Mouse (Mus musculus) heart, postnatal 0 days (tissue): ENCODE results near the gene Creb5. TPM values are rescaled to one million over a fixed set of nuclear protein-coding genes. Genes with fewer than 3 reads are reported as not detected.

Experiments
- ATAC-seq: fragments of 200-750 bp; cut with Nextera tagmentation; 2 replicates; pipeline ENCODE4 v1.8.0; 2017; ENCODE audit warnings: low read depth, moderate number of reproducible peaks, moderate library complexity; ENCODE audit not compliant: insufficient read depth
- DNase-seq: peaks from one replicate; pipeline ENCODE4 v3.0.0-alpha.2; 2016; ENCODE audit warnings: low spot score
- H3K27ac ChIP-seq: fragments of 300-500 bp; sonication (generic); 2 replicates; pipeline ENCODE4 v1.5.1; 2014; ENCODE audit warnings: low read depth, mild to moderate bottlenecking
- H3K27me3 ChIP-seq: fragments of 300-500 bp; sonication (generic); 2 replicates; pipeline ENCODE4 v1.6.1; 2014; ENCODE audit warnings: low read length, mixed read lengths; ENCODE audit not compliant: control insufficient read depth, insufficient read depth
- H3K36me3 ChIP-seq: fragments of 300-500 bp; sonication (generic); replicated peaks from 2 replicates; pipeline ENCODE4 v1.6.1; 2014; ENCODE audit warnings: low read length, mixed read lengths; ENCODE audit not compliant: control insufficient read depth, insufficient read depth
- H3K4me1 ChIP-seq: fragments of 300-500 bp; sonication (generic); 2 replicates; pipeline ENCODE4 v1.6.1; 2014; ENCODE audit warnings: antibody characterized with exemption; ENCODE audit not compliant: control insufficient read depth, insufficient read depth
- H3K4me2 ChIP-seq: fragments of 300-500 bp; sonication (generic); 2 replicates; pipeline ENCODE4 v1.6.1; 2014; ENCODE audit warnings: low read depth, mild to moderate bottlenecking, low read length, moderate library complexity
- H3K4me3 ChIP-seq: fragments of 300-500 bp; sonication (generic); 2 replicates; pipeline ENCODE4 v1.5.1; 2014; ENCODE audit warnings: low read depth, low read length
- H3K9ac ChIP-seq: fragments of 300-500 bp; sonication (generic); replicated peaks from 2 replicates; pipeline ENCODE4 v1.6.1; 2014; ENCODE audit warnings: low read depth, low read length, mixed read lengths
- H3K9me3 ChIP-seq: fragments of 300-500 bp; sonication (generic); replicated peaks from 2 replicates; pipeline ENCODE4 v1.6.1; 2016; ENCODE audit warnings: low read length; ENCODE audit not compliant: control insufficient read depth
- CTCF ChIP-seq: IDR thresholded peaks from 2 replicates; pipeline ENCODE4 v1.5.1; 2016; ENCODE audit warnings: antibody characterized with exemption, control low read depth, low read depth
- EP300 ChIP-seq: IDR thresholded peaks from 2 replicates; pipeline ENCODE4 v1.6.1; 2016; ENCODE audit warnings: antibody characterized with exemption, low read depth
- WGBS: fragments of 180-500 bp; shearing (Covaris S2); extraction: QIAGEN DNeasy Blood & Tissue Kit; methylation state at CpG from one replicate; pipeline ENCODE4 v1.1.7; 2014; 5-methylcytosine and 5-hydroxymethylcytosine counted together
- polyA plus RNA-seq: library from polyadenylated mRNA; unstranded; fragments of >200 nt; fragmentation: Nextera tagmentation; extraction: Ambion mirVana; gene quantifications from 2 replicates; pipeline ENCODE4 v1.2.1, GENCODE M21; 2015
- total RNA-seq: library from RNA; depleted of rRNA; stranded (reverse); fragments of >200 nt; gene quantifications from 2 replicates; pipeline ENCODE4 v1.2.3, GENCODE M21; 2014; ENCODE audit warnings: low replicate concordance

Creb5 gene
- total and polyA plus RNA-seq, 2 experiments from 2014 or later = 13.5 to 17.8 TPM

- no peak overlapping the region for H3K4me2 ChIP-seq
- no peak overlapping the region for H3K4me3 ChIP-seq
- no peak for ATAC-seq
- H3K27ac ChIP-seq = no peak overlapping the region
- no peaks in the 10 kb centered on the region for H3K9me3 ChIP-seq
- no peaks in the 10 kb centered on the region for H3K27me3 ChIP-seq
- TF ChIP-seq CTCF (no peak), EP300 (no peak)
- H3K4me1 ChIP-seq = peaks cover 7% of the 10 kb centered on the region; the same call in 1 of the 2 replicates
- no peak for DNase-seq
- no peak overlapping the region for H3K9ac ChIP-seq
- no peaks in the 10 kb centered on the region for H3K36me3 ChIP-seq
- WGBS = 79% methylated on average over 10 of the region's 10 CpGs
These were observed 210.9 kb downstream of the Creb5 start for GRCm38 (mm10) chr6:53497904-53498536.

- Histone ChIP-seq H3K4me1 (no peaks in the 10 kb centered on the region), H3K9me3 (no peaks in the 10 kb centered on the region), H3K27ac (no peak overlapping the region), H3K36me3 (no peaks in the 10 kb centered on the region), H3K4me2 (no peak overlapping the region), H3K9ac (no peak overlapping the region), H3K27me3 (no peaks in the 10 kb centered on the region), H3K4me3 (no peak overlapping the region)
- no peak for DNase-seq
- no peak for ATAC-seq
- TF ChIP-seq EP300 (no peak), CTCF (no peak)
- 67% methylated on average over 8 of the region's 8 CpGs for WGBS
These were observed 212.7 kb downstream of the Creb5 start for GRCm38 (mm10) chr6:53499621-53500295.

GRCm38 (mm10) chr6:53501236-53501635 lies 214.2 kb downstream of the Creb5 start:
- no peaks in the 10 kb centered on the region for H3K4me1 ChIP-seq
- no peak for DNase-seq
- no peak for ATAC-seq
- no peaks in the 10 kb centered on the region for H3K36me3 ChIP-seq
- no peak overlapping the region for H3K4me3 ChIP-seq
- no peak overlapping the region for H3K4me2 ChIP-seq
- TF ChIP-seq EP300 = no peak
- no peak for TF ChIP-seq CTCF
- H3K27me3 ChIP-seq = no peaks in the 10 kb centered on the region
- H3K9ac ChIP-seq = no peak overlapping the region
- H3K9me3 ChIP-seq = no peaks in the 10 kb centered on the region
- WGBS = 71% methylated on average over 1 of the region's 1 CpGs
- no peak overlapping the region for H3K27ac ChIP-seq

GRCm38 (mm10) chr6:53506947-53507564 lies 220.0 kb downstream of the Creb5 start:
- WGBS = 18% methylated on average over 3 of the region's 3 CpGs
- DNase-seq = peak; percentile 74
- Histone ChIP-seq H3K36me3 (no peaks in the 10 kb centered on the region), H3K9me3 (no peaks in the 10 kb centered on the region), H3K4me1 (peaks cover 12% of the 10 kb centered on the region; the same call in 1 of the 2 replicates), H3K9ac (no peak overlapping the region), H3K27me3 (no peaks in the 10 kb centered on the region), H3K27ac (peak overlapping the region; percentile 67), H3K4me3 (no peak overlapping the region), H3K4me2 (no peak overlapping the region)
- TF ChIP-seq EP300 (peak; percentile 76), CTCF (no peak)
- peak; percentile 85 for ATAC-seq

- H3K9ac ChIP-seq = no peak overlapping the region
- 57% methylated on average over 3 of the region's 3 CpGs for WGBS
- H3K4me1 ChIP-seq = peaks cover 12% of the 10 kb centered on the region; the same call in 1 of the 2 replicates
- no peak overlapping the region for H3K4me2 ChIP-seq
- DNase-seq (peak; percentile 40), ATAC-seq (no peak)
- no peaks in the 10 kb centered on the region for H3K9me3 ChIP-seq
- TF ChIP-seq EP300 = no peak
- TF ChIP-seq CTCF = no peak
- no peak overlapping the region for H3K4me3 ChIP-seq
- H3K27ac ChIP-seq = 0 out of 2 replicates have a peak overlapping the region, but pooled peaks have one; percentile 7
- no peaks in the 10 kb centered on the region for H3K36me3 ChIP-seq
- no peaks in the 10 kb centered on the region for H3K27me3 ChIP-seq
These were observed 221.9 kb downstream of the Creb5 start for GRCm38 (mm10) chr6:53508847-53509494.
